Mouse (Mus musculus) MEL (cell line): Measurements from ENCODE around the gene Ptbp1. TPM values are rescaled to one million over a fixed set of nuclear protein-coding genes. Genes with fewer than 3 reads are reported as not detected.

Experiments used
- DNase-seq: peaks from one replicate; pipeline ENCODE4 v3.0.0; 2011; ENCODE audit warnings: low read depth, low spot score
- H3K27ac ChIP-seq: 2 replicates; pipeline ENCODE4 v1.5.1; 2012; ENCODE audit warnings: low read depth, mild to moderate bottlenecking, control low read depth, low read length, moderate library complexity; ENCODE audit not compliant: control insufficient read depth
- H3K27me3 ChIP-seq, 2 experiments: fragments of 150-350 bp in 1 of 2; sonication (generic) in 1 of 2; 2 replicates each; pipeline ENCODE4 v1.6.1; 2012; ENCODE audit warnings: low read length in 2 of 2, mild to moderate bottlenecking in 2 of 2, improper control_type of control experiment in 1 of 2, moderate library complexity in 1 of 2; ENCODE audit not compliant: insufficient read depth in 2 of 2, control insufficient read depth in 1 of 2
- H3K36me3 ChIP-seq, 2 experiments: 2 replicates each; pipeline ENCODE4 v1.6.1; 2012 to 2014; ENCODE audit warnings: low read length in 2 of 2, improper control_type of control experiment in 1 of 2, inconsistent platforms in 1 of 2, mild to moderate bottlenecking in 1 of 2; ENCODE audit not compliant: insufficient read depth in 2 of 2, control insufficient read depth in 1 of 2
- H3K4me1 ChIP-seq, 2 experiments: fragments of 150-350 bp in 1 of 2; sonication (generic) in 1 of 2; 2 replicates each; pipeline ENCODE4 v1.6.1; 2012; ENCODE audit warnings: low read length in 2 of 2, improper control_type of control experiment in 1 of 2, mild to moderate bottlenecking in 1 of 2; ENCODE audit not compliant: insufficient read depth in 2 of 2, control insufficient read depth in 1 of 2
- H3K4me3 ChIP-seq, 2 experiments: fragments of 150-350 bp in 1 of 2; sonication (generic) in 1 of 2; 2 replicates each; pipeline ENCODE4 v1.5.1; 2012; ENCODE audit warnings: low read depth in 2 of 2, low read length in 2 of 2, mild to moderate bottlenecking in 2 of 2, moderate library complexity in 2 of 2, control low read depth in 1 of 2, improper control_type of control experiment in 1 of 2; ENCODE audit not compliant: control insufficient read depth in 1 of 2, insufficient read depth in 1 of 2
- H3K79me2 ChIP-seq: 2 replicates; pipeline ENCODE4 v1.6.1; 2012; ENCODE audit warnings: mild to moderate bottlenecking, low read length, moderate library complexity; ENCODE audit not compliant: control insufficient read depth, poor library complexity, insufficient read depth
- H3K9ac ChIP-seq: 2 replicates; pipeline ENCODE4 v1.6.1; 2012; ENCODE audit warnings: low read depth, mild to moderate bottlenecking, control low read depth, low read length, moderate library complexity; ENCODE audit not compliant: control insufficient read depth, poor library complexity, severe bottlenecking
- H3K9me3 ChIP-seq: fragments of 150-350 bp; sonication (generic); replicated peaks from 2 replicates; pipeline ENCODE4 v1.6.1; 2012; ENCODE audit warnings: mild to moderate bottlenecking, low read length, improper control_type of control experiment, moderate library complexity; ENCODE audit not compliant: insufficient read depth
- BHLHE40 ChIP-seq: IDR thresholded peaks from 2 replicates; pipeline ENCODE4 v1.6.1; 2012; ENCODE audit warnings: low read depth, mild to moderate bottlenecking, inconsistent platforms, low read length, improper control_type of control experiment, borderline replicate concordance
- CHD2 ChIP-seq: IDR thresholded peaks from 2 replicates; pipeline ENCODE4 v1.6.1; 2011; ENCODE audit warnings: low read length, improper control_type of control experiment
- CTCF ChIP-seq, 3 experiments: IDR thresholded peaks in 2 of 3; conservative IDR thresholded peaks in 1 of 3; 2 replicates each; pipeline ENCODE4 v1.5.1; 2011 to 2012; ENCODE audit warnings: low read length in 3 of 3, low read depth in 2 of 3, mild to moderate bottlenecking in 2 of 3, improper control_type of control experiment in 1 of 3, inconsistent platforms in 1 of 3, mixed read lengths in 1 of 3, moderate library complexity in 1 of 3; ENCODE audit not compliant: control insufficient read depth in 1 of 3, insufficient read depth in 1 of 3, poor library complexity in 1 of 3, severe bottlenecking in 1 of 3
- ELF1 ChIP-seq: IDR thresholded peaks from 2 replicates; pipeline ENCODE4 v1.6.1; 2014; ENCODE audit warnings: low read depth, mild to moderate bottlenecking, inconsistent platforms, low read length, improper control_type of control experiment, moderate library complexity
- KAT2A ChIP-seq: conservative IDR thresholded peaks from 2 replicates; pipeline ENCODE4 v1.6.1; 2012; ENCODE audit warnings: low read depth, low read length, improper control_type of control experiment, inconsistent platforms
- MAX ChIP-seq: IDR thresholded peaks from 2 replicates; pipeline ENCODE4 v1.6.1; 2011; ENCODE audit warnings: low read length, improper control_type of control experiment
- MAZ ChIP-seq: IDR thresholded peaks from 2 replicates; pipeline ENCODE4 v1.6.1; 2012; ENCODE audit warnings: low read depth, mild to moderate bottlenecking, inconsistent platforms, low read length, improper control_type of control experiment
- MXI1 ChIP-seq: IDR thresholded peaks from 2 replicates; pipeline ENCODE4 v1.6.1; 2011; ENCODE audit warnings: mild to moderate bottlenecking, low read depth, low read length, improper control_type of control experiment
- MYC ChIP-seq: IDR thresholded peaks from 2 replicates; pipeline ENCODE4 v1.6.1; 2011; ENCODE audit warnings: low read depth, mild to moderate bottlenecking, low read length, improper control_type of control experiment, moderate library complexity
- NRF1 ChIP-seq: IDR thresholded peaks from 2 replicates; pipeline ENCODE4 v1.6.1; 2014; ENCODE audit warnings: low read depth, mild to moderate bottlenecking, inconsistent platforms, low read length, improper control_type of control experiment, moderate library complexity; ENCODE audit not compliant: poor library complexity, insufficient read depth, severe bottlenecking
- RAD21 ChIP-seq: IDR thresholded peaks from 2 replicates; pipeline ENCODE4 v1.6.1; 2011; ENCODE audit warnings: mild to moderate bottlenecking, low read depth, low read length, improper control_type of control experiment
- SIN3A ChIP-seq: IDR thresholded peaks from 2 replicates; pipeline ENCODE4 v1.6.1; 2012; ENCODE audit warnings: low read length, improper control_type of control experiment, inconsistent platforms
- SMC3 ChIP-seq: IDR thresholded peaks from 2 replicates; pipeline ENCODE4 v1.6.1; 2011; ENCODE audit warnings: low read depth, low read length, improper control_type of control experiment
- ZC3H11A ChIP-seq: IDR thresholded peaks from 2 replicates; pipeline ENCODE4 v1.6.1; 2012; ENCODE audit warnings: low read depth, mild to moderate bottlenecking, inconsistent platforms, low read length, improper control_type of control experiment
- ZNF384 ChIP-seq: IDR thresholded peaks from 2 replicates; pipeline ENCODE4 v1.6.1; 2012; ENCODE audit warnings: low read depth, mild to moderate bottlenecking, inconsistent platforms, low read length, improper control_type of control experiment
- polyA plus RNA-seq, 2 experiments: library from polyadenylated mRNA; stranded (reverse) in 1 of 2; unstranded in 1 of 2; fragments of >175 nt in 1 of 2; fragments of >200 nt in 1 of 2; gene quantifications; 2 replicates each; pipeline versions ENCODE4 v1.2.1 to v1.2.4; 2012; ENCODE audit warnings: low replicate concordance in 2 of 2, low read depth in 1 of 2; ENCODE audit not compliant: insufficient read length in 2 of 2, insufficient read depth in 1 of 2, missing spikeins in 1 of 2
- total RNA-seq: library from RNA; depleted of rRNA; stranded (reverse); fragments of 300-350 nt; gene quantifications from 2 replicates; pipeline ENCODE4 v1.2.3, GENCODE M21; 2012

Gene Ptbp1
- total and polyA plus RNA-seq, 3 experiments, result 301 to 837 (median 329) TPM

GRCm38 (mm10) chr10:79811736-79812637 is 42.2 kb upstream of the Ptbp1 start:
- TF ChIP-seq MAZ (peak; percentile 44; the same call in 1 of the 2 replicates), SIN3A (peak; percentile 65), SMC3 (peak; percentile 96), ZNF384 (no peak), ZC3H11A (peak; percentile 93), KAT2A (no peak), ELF1 (0 out of 2 replicates have a peak, but pooled peaks have one; percentile 21), RAD21 (peak; percentile 97), MYC (0 out of 2 replicates have a peak, but pooled peaks have one; percentile 51), MXI1 (no peak), NRF1 (no peak), CTCF (IDR thresholded peaks at IDR 0.05 in 2 of 3, conservative IDR thresholded peaks at IDR 0.05 in 1 of 3; ENCODE audit: control insufficient read depth in 1 of 3, insufficient read depth in 1 of 3, low read depth in 2 of 3, low read length in 3 of 3, poor library complexity in 1 of 3, severe bottlenecking in 1 of 3) (peak; percentile 96 to 98 (median 97); a peak in 5 of 6 replicates), BHLHE40 (0 out of 2 replicates have a peak, but pooled peaks have one; percentile 23), CHD2 (no peak)
- TF ChIP-seq, all 39 proteins: peak for 9
- no peak overlapping the region for H3K4me3 ChIP-seq
- no peak overlapping the region for H3K9ac ChIP-seq
- no peaks in the 10 kb centered on the region for H3K27me3 ChIP-seq
- no peaks in the 10 kb centered on the region for H3K36me3 ChIP-seq
- no peaks in the 10 kb centered on the region for H3K9me3 ChIP-seq
- DNase-seq, result peak; percentile 79
- H3K4me1 ChIP-seq, result no peaks in the 10 kb centered on the region
- no peaks in the 10 kb centered on the region for H3K79me2 ChIP-seq
- H3K27ac ChIP-seq, result no peak overlapping the region

- Histone ChIP-seq H3K4me1 (no peaks in the 10 kb centered on the region), H3K36me3 (no peaks in the 10 kb centered on the region), H3K27ac (no peak overlapping the region), H3K9me3 (no peaks in the 10 kb centered on the region), H3K9ac (no peak overlapping the region), H3K4me3 (no peak overlapping the region), H3K27me3 (no peaks in the 10 kb centered on the region), H3K79me2 (no peaks in the 10 kb centered on the region)
- no peak for TF ChIP-seq CTCF (IDR thresholded peaks at IDR 0.05 in 2 of 3, conservative IDR thresholded peaks at IDR 0.05 in 1 of 3; ENCODE audit: control insufficient read depth in 1 of 3, insufficient read depth in 1 of 3, low read depth in 2 of 3, low read length in 3 of 3, poor library complexity in 1 of 3, severe bottlenecking in 1 of 3)
- TF ChIP-seq MAX, result no peak
- TF ChIP-seq CHD2, result no peak
- TF ChIP-seq, all 39 proteins: peak for 0
- no peak for DNase-seq
Observed at GRCm38 (mm10) chr10:79814271-79814842, 39.9 kb upstream of the Ptbp1 start.
